Mouse (Mus musculus): ENCODE measurements at regions not wholly inside any gene's neighbourhood (a gene's known extent, or its start where the extent isn't known, plus 50 kb on each side); places are given as distances from the start of the nearest gene placed in this dataset.

DNA sequence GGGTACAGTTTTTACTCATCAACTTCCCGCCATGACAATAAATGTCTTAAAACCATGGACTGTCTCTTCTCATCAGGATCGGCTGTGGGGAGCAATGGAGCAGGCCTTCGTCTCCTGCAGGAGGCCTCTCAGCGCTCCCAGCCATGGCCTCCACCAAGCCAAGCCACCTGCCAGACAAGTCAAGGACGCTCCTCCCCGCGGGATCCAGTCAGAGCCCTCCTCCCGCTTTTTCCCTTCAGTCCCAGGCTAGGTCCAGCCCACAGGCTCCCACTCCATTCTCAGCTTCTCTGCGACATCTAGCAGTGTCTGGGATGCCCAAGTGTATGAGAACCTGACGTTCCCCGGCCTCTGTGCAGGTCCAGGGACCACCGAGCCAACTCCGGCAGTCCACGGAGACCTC, 90.2 kb downstream of the Enc1 start:
- no peak for TF ChIP-seq POLR2A (IDR thresholded peaks at IDR 0.05; ENCODE audit: control insufficient read depth, low read depth, low read length)
- no peak for TF ChIP-seq CTCF (IDR thresholded peaks at IDR 0.05; ENCODE audit: control insufficient read depth, insufficient read depth, insufficient replicate concordance, low read depth, low read length)
